Mouse (Mus musculus): ENCODE measurements at regions not wholly inside any gene's neighbourhood (a gene's known extent, or its start where the extent isn't known, plus 50 kb on each side); places are given as distances from the start of the nearest gene placed in this dataset.

GRCm38 (mm10) chr9:91818616-91819328, 374.0 kb upstream of the Plscr5 start:
- DNase-seq (ENCODE audit: low spot score): no peak

- DNase-seq (ENCODE audit: low spot score): no peak
These were observed 389.3 kb upstream of the Plscr5 start for GRCm38 (mm10) chr9:91803372-91803961.

- DNase-seq (ENCODE audit: low spot score): no peak
These were observed 393.9 kb upstream of the Plscr5 start for GRCm38 (mm10) chr9:91798837-91799225.

- peak; percentile 45 for DNase-seq (ENCODE audit: low spot score)
These were observed 394.4 kb upstream of the Plscr5 start for GRCm38 (mm10) chr9:91798171-91798836.

- DNase-seq (ENCODE audit: low spot score): no peak
These were observed 395.8 kb upstream of the Plscr5 start for GRCm38 (mm10) chr9:91796976-91797375.

- no peak for DNase-seq (ENCODE audit: low spot score)
These were observed 387.3 kb upstream of the Zic1 start for GRCm38 (mm10) chr9:91752935-91753334.

GRCm38 (mm10) chr9:91711106-91711505, 345.5 kb upstream of the Zic1 start:
- no peak for DNase-seq (ENCODE audit: low spot score)

GRCm38 (mm10) chr9:91680859-91681258, 315.2 kb upstream of the Zic1 start:
- no peak for DNase-seq (ENCODE audit: low spot score)

- DNase-seq (ENCODE audit: low spot score): no peak
These were observed 301.1 kb upstream of the Zic1 start for GRCm38 (mm10) chr9:91666667-91667066.

- DNase-seq (ENCODE audit: low spot score): no peak
These were observed 294.5 kb upstream of the Zic1 start for GRCm38 (mm10) chr9:91660089-91660488.

GRCm38 (mm10) chr9:91654071-91654470, 288.5 kb upstream of the Zic1 start:
- peak; percentile 3 for DNase-seq (ENCODE audit: low spot score)

GRCm38 (mm10) chr9:91652384-91653100, 286.9 kb upstream of the Zic1 start:
- no peak for DNase-seq (ENCODE audit: low spot score)

GRCm38 (mm10) chr9:91610401-91610800, 244.8 kb upstream of the Zic1 start:
- no peak for DNase-seq (ENCODE audit: low spot score)

- no peak for DNase-seq (ENCODE audit: low spot score)
These were observed 244.0 kb upstream of the Zic1 start for GRCm38 (mm10) chr9:91609457-91610166.

- no peak for DNase-seq (ENCODE audit: low spot score)
These were observed 236.1 kb upstream of the Zic1 start for GRCm38 (mm10) chr9:91601740-91602139.

GRCm38 (mm10) chr9:91591915-91592314, 226.3 kb upstream of the Zic1 start:
- DNase-seq (ENCODE audit: low spot score): no peak

- no peak for DNase-seq (ENCODE audit: low spot score)
These were observed 223.1 kb upstream of the Zic1 start for GRCm38 (mm10) chr9:91588756-91589155.

- no peak for DNase-seq (ENCODE audit: low spot score)
These were observed 222.3 kb upstream of the Zic1 start for GRCm38 (mm10) chr9:91587861-91588260.

GRCm38 (mm10) chr9:91587271-91587670, 221.7 kb upstream of the Zic1 start:
- DNase-seq (ENCODE audit: low spot score): no peak

- no peak for DNase-seq (ENCODE audit: low spot score)
These were observed 221.0 kb upstream of the Zic1 start for GRCm38 (mm10) chr9:91586635-91587034.

- no peak for DNase-seq (ENCODE audit: low spot score)
These were observed 208.5 kb upstream of the Zic1 start for GRCm38 (mm10) chr9:91574156-91574555.

GRCm38 (mm10) chr9:91566006-91566641, 200.5 kb upstream of the Zic1 start:
- DNase-seq (ENCODE audit: low spot score): no peak

Data from layer of hippocampus, adult 11-12 months (tissue).